15 mouse cellular contexts compared by ENCODE assay signal in the genomic region with DNA sequence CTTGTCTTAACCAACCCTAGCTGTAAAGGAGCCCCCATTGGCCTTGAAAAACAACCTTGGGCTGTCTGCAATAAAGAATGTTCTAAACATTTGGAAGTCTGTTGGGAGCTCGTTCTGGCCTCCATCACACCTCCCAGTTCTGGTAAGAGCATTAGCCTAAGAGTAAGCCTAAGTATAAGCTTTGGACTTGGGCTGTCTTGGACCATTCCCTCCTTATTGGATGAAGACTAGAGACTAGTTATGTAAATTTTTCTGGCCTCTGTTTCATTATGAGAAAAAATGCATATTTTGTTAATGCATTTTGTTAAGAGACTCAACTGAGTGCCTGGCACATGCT.
A peak's percentile ranks its signal among the peaks of the same experiment; 100 is the strongest.
DNase-seq lines count a peak whose midpoint lies in the region; ATAC-seq lines count a peak whose summit lies in the region.
"Had no signal": no experiment of that assay in that cellular context is flagged by ENCODE, and none has a peak within 500 bp of the region (broad histone marks: within the 10 kb centered on the region; RNA-seq: fewer than 3 reads in every experiment).

No protein-coding gene starts in this region.

- ATAC-seq in heart, embryonic 12.5 days (ENCODE audit: insufficient number of reproducible peaks, low FRiP score): 0 out of 2 replicates have a peak, but pooled peaks have one; percentile 15
- no peak for ATAC-seq in kidney, embryonic 15.5 days (replicated peaks; ENCODE audit: low FRiP score)
- ATAC-seq in neural tube, embryonic 13.5 days (ENCODE audit: low read depth): no peak
- no peak for ATAC-seq in neural tube, embryonic 15.5 days (ENCODE audit: low FRiP score)
- peak; percentile 33; the same call in 1 of the 2 replicates for ATAC-seq in stomach, embryonic 16.5 days (ENCODE audit: insufficient read depth, low FRiP score)

- H3K4me3 ChIP-seq in heart, embryonic 12.5 days: no peak overlapping the region
- no peak overlapping the region for H3K4me3 ChIP-seq in kidney, embryonic 15.5 days (replicated peaks)
- H3K4me3 ChIP-seq in neural tube, embryonic 13.5 days: no peak overlapping the region
- no peak overlapping the region for H3K4me3 ChIP-seq in neural tube, embryonic 15.5 days (replicated peaks)
- H3K4me3 ChIP-seq in stomach, embryonic 16.5 days (replicated peaks; ENCODE audit: low read length): no peak overlapping the region
- H3K4me3 ChIP-seq: forebrain, embryonic 12.5 days had no signal

- H3K36me3 ChIP-seq in heart, embryonic 12.5 days: no peaks in the 10 kb centered on the region
- no peaks in the 10 kb centered on the region for H3K36me3 ChIP-seq in kidney, embryonic 15.5 days
- no peaks in the 10 kb centered on the region for H3K36me3 ChIP-seq in neural tube, embryonic 13.5 days
- no peaks in the 10 kb centered on the region for H3K36me3 ChIP-seq in neural tube, embryonic 15.5 days
- no peaks in the 10 kb centered on the region for H3K36me3 ChIP-seq in stomach, embryonic 16.5 days (ENCODE audit: control insufficient read depth, insufficient read depth, low read length)
- H3K36me3 ChIP-seq: forebrain, embryonic 12.5 days; G1E had no signal

- H3K9ac ChIP-seq in heart, embryonic 12.5 days: no peak overlapping the region
- no peak overlapping the region for H3K9ac ChIP-seq in kidney, embryonic 15.5 days
- H3K9ac ChIP-seq in neural tube, embryonic 13.5 days: no peak overlapping the region
- H3K9ac ChIP-seq in neural tube, embryonic 15.5 days (replicated peaks): no peak overlapping the region
- H3K9ac ChIP-seq in stomach, embryonic 16.5 days (ENCODE audit: low read length): no peak overlapping the region
- H3K9ac ChIP-seq: forebrain, embryonic 12.5 days had no signal

- no peak overlapping the region for H3K4me2 ChIP-seq in heart, embryonic 12.5 days
- H3K4me2 ChIP-seq in kidney, embryonic 15.5 days: no peak overlapping the region
- no peak overlapping the region for H3K4me2 ChIP-seq in neural tube, embryonic 13.5 days
- no peak overlapping the region for H3K4me2 ChIP-seq in neural tube, embryonic 15.5 days
- H3K4me2 ChIP-seq in stomach, embryonic 16.5 days (ENCODE audit: low read depth, low read length): no peak overlapping the region
- H3K4me2 ChIP-seq: forebrain, embryonic 12.5 days had no signal

- no peak for DNase-seq in heart, postnatal 4 days
- no peak for DNase-seq in kidney, postnatal 10 days
- DNase-seq in ovary, postnatal 14 days (ENCODE audit: low spot score): no peak
- DNase-seq: adrenal gland, postnatal 36 days; B cell, adult 2 months; kidney, adult 2 months; right cerebral cortex, adult 18-20 months; thymus, postnatal 4 days had no signal

- peaks cover 25% of the 10 kb centered on the region for H3K4me1 ChIP-seq in heart, embryonic 12.5 days (replicated peaks)
- peaks cover 30% of the 10 kb centered on the region for H3K4me1 ChIP-seq in kidney, embryonic 15.5 days
- H3K4me1 ChIP-seq in neural tube, embryonic 13.5 days (replicated peaks): peaks cover 13% of the 10 kb centered on the region
- peaks cover 11% of the 10 kb centered on the region; the same call in 1 of the 2 replicates for H3K4me1 ChIP-seq in neural tube, embryonic 15.5 days
- peaks cover 12% of the 10 kb centered on the region for H3K4me1 ChIP-seq in stomach, embryonic 16.5 days (ENCODE audit: control insufficient read depth, insufficient read depth, low read length)

- H3K27ac ChIP-seq in heart, embryonic 12.5 days (ENCODE audit: poor library complexity, severe bottlenecking): peak overlapping the region; percentile 79
- H3K27ac ChIP-seq in kidney, embryonic 15.5 days: peak overlapping the region; percentile 86
- peak overlapping the region; percentile 49; the same call in 1 of the 2 replicates for H3K27ac ChIP-seq in neural tube, embryonic 13.5 days (replicated peaks)
- no peak overlapping the region for H3K27ac ChIP-seq in neural tube, embryonic 15.5 days (replicated peaks)
- H3K27ac ChIP-seq in stomach, embryonic 16.5 days (ENCODE audit: low read length): peak overlapping the region; percentile 92
- H3K27ac ChIP-seq: forebrain, embryonic 12.5 days had no signal

- 0 out of 2 replicates have a peak, but pooled peaks cover 3% of the 10 kb centered on the region for H3K9me3 ChIP-seq in heart, embryonic 12.5 days (replicated peaks)
- no peaks in the 10 kb centered on the region for H3K9me3 ChIP-seq in kidney, embryonic 15.5 days (replicated peaks)
- H3K9me3 ChIP-seq in neural tube, embryonic 13.5 days: no peaks in the 10 kb centered on the region
- no peaks in the 10 kb centered on the region for H3K9me3 ChIP-seq in neural tube, embryonic 15.5 days (replicated peaks)
- no peaks in the 10 kb centered on the region for H3K9me3 ChIP-seq in stomach, embryonic 16.5 days (replicated peaks; ENCODE audit: control insufficient read depth, low read length)
- H3K9me3 ChIP-seq: forebrain, embryonic 12.5 days; G1E had no signal

- 62% methylated on average over 1 of the region's 1 CpGs for WGBS in heart, embryonic 12.5 days
- WGBS in kidney, embryonic 15.5 days: 33% methylated on average over 1 of the region's 1 CpGs
- 54% methylated on average over 1 of the region's 1 CpGs for WGBS in neural tube, embryonic 13.5 days
- 51% methylated on average over 1 of the region's 1 CpGs for WGBS in neural tube, embryonic 15.5 days
- WGBS in stomach, embryonic 16.5 days: 24% methylated on average over 1 of the region's 1 CpGs

- no peaks in the 10 kb centered on the region for H3K27me3 ChIP-seq in heart, embryonic 12.5 days (replicated peaks)
- no peaks in the 10 kb centered on the region for H3K27me3 ChIP-seq in kidney, embryonic 15.5 days
- no peaks in the 10 kb centered on the region for H3K27me3 ChIP-seq in neural tube, embryonic 13.5 days
- H3K27me3 ChIP-seq in neural tube, embryonic 15.5 days (replicated peaks): no peaks in the 10 kb centered on the region
- no peaks in the 10 kb centered on the region for H3K27me3 ChIP-seq in stomach, embryonic 16.5 days (ENCODE audit: control insufficient read depth, insufficient read depth, low read length)
- H3K27me3 ChIP-seq: forebrain, embryonic 12.5 days had no signal

Comparison
In these comparisons a context has a peak if more than half of its experiments do, and no peak if none do; other contexts are left out.
1. ATAC-seq: peak in heart, embryonic 12.5 days (single experiment) and stomach, embryonic 16.5 days (single experiment); none in kidney, embryonic 15.5 days (single experiment), neural tube, embryonic 13.5 days (single experiment) and neural tube, embryonic 15.5 days (single experiment).